Mouse (Mus musculus) right cerebral cortex, adult 2 months (tissue): Measurements from ENCODE around the gene Txnrd1.

Experiments used
- DNase-seq, 2 experiments: peaks; one replicate each; pipeline ENCODE4 v3.0.0; 2021 to 2022; ENCODE audit warnings: low spot score in 2 of 2

Gene Txnrd1

DNA sequence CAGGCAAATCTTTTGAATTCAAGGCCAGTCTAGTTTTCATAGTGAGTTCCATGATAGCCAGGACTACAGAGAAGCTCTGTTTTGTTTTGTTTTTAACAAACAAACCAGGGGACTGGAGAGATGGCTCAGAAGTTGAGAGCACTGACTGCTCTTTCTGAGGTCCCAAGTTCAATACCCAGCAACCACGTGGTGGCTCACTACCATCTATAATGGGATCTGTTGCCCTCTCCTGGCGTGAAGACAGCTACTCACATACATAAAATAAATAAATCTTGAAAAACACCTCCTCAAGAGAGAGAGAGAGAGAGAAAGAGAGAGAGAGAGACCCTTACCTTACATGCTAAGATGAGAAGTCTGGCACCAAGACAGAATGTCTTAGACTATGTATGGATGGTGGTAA, 84.9 kb downstream of the Txnrd1 start:
- DNase-seq: no peak

DNA sequence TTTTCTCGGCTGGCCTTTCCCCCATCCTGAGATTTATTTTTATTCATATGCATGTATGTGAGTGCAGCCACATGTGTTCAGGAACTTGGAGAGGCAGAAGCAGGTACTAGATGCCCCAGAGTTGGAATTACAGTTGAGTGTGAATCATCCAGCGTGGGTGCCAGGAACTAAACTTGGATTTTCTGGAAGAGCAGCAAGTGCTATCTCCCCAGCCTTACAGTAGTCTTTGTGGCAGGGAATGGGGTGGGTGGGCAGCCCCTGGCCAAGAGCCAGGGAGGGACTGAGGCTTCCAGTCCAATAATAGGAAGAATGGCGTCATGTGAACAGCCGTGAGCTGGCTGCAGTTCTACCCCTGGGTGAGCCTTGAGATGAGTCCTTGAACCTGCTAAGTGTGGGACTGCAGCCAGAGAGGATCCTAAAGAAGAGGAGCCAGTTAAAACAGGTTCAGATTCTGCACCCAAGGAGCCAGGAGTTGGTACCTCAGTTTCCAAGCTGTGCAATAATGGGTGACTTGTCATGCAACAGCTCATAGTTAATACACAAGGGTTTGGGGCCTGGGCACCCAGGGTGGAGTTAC, 85.7 kb downstream of the Txnrd1 start:
- DNase-seq: peak; percentile 72 to 79

DNA sequence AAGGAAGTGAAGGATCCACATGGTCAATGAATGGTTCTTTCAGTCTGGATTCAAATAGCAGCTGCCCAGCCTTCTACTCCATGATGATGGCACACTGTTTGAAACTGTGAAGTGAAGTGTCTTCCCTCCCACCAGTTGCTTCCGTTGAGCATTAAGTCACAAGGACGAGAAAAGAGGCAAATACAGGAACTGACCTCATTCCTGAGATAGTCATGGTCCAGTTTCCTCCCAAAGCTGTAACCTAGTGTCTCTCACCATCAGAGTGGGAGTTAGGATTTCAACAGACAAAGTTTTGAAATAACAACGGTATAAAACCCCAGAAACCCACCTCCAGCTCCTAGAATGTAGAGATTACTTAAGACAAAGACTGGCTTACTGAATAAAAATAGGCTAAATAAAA, 89.8 kb downstream of the Txnrd1 start:
- no peak for DNase-seq

DNA sequence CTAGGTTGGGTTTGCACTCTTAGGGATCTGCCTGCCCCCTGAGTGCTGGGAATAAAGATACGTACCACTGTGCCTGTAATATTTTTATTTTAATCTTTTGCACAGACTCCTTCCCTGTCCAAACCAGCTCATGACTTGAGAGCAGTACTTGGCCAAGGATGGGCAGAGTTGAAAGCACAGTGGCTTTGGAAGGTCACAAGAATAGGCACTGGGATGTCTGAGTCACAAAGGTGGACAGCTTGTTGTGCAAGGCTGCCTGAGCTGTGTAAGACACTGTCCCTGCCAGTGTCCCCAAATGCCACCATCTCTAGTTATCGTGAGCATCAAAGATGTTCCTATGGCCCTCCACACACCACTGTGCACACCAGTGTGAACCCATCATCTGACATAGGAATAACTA, 91.0 kb downstream of the Txnrd1 start:
- no peak for DNase-seq

DNA sequence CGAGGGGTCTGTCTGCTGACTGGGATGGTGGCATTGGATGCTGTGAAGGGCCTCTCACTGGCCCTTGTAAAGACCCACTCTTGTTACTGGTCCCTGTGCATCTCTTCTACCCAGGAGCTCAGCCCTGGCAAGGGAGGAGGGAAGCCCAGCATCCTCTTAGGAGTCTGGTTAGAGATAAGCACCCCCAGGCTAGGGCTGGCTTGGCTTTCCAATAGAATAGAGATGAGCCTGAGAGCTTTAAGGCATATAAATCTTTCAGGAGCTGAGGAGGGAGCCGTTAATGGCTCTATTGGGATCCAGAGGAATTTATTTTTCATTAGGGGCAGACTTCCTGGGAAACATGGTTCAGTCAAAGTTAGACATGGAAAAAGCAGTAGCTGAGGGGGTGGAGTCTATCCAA, 91.9 kb downstream of the Txnrd1 start:
- DNase-seq: no peak

DNA sequence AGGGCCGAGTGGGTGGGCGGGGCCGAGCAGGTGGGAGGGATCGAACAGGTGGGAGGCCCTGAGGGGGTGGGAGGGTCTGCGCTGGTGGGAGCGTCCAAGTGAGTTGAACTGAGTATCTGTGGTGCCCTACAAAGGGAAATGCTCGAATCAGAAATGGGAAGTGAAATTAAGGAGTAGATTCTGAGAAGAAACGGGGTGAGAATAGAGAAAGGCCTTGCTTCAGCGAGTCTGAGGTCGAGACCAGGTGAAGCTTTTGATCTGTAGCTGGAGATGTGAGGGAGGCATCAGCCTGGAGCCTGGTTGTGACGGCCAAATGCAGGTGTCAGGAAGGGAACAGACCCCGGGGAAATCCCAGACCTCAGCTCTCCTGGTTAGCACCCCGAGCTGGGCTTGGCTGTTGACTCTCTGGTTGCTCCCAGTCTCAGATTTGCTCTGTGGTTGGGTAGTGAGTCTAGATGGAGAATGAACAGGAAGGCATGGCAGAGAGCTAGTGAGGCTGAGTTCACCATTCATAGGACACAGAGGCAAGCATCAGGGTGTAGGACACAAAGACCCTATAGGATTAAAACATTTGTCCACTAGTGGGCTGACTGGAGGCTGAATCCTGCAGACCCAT, 101.4 kb downstream of the Txnrd1 start:
- DNase-seq: no peak

DNA sequence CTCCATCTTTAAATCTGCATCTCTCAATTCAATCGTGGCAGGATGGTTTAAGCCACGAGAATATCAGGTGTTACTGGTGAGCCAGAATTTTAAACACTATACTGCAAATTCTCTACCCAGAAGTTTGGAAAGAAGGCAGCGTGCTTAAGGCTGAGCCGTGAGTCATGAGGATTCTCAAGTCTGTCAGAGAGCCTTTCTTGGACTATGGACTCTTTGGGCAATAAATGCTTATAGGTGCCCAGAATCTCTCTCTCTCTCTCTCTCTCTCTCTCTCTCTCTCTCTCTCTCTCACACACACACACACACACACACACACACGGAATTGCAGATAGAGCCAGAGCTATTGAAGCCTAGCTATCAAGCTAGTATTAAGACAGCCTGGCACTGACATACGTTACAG, 102.0 kb downstream of the Txnrd1 start:
- DNase-seq: no peak
